ENCODE assay signal across 17 mouse cellular contexts in genomic region chr2:44257946-44258345, GRCm38 (mm10).
DNase-seq lines count a peak whose midpoint lies in the region; ATAC-seq and TF ChIP-seq lines count a peak whose summit lies in the region.
"Had no signal": no experiment of that assay in that cellular context is flagged by ENCODE, and none has a peak within 500 bp of the region (broad histone marks: within the 10 kb centered on the region; RNA-seq: fewer than 3 reads in every experiment).

No protein-coding gene starts in this region.

- no peaks in the 10 kb centered on the region for H3K9me3 ChIP-seq in midbrain, postnatal 0 days (ENCODE audit: low read length)
- H3K9me3 ChIP-seq in midbrain, embryonic 11.5 days (ENCODE audit: control insufficient read depth, low read length), result no peaks in the 10 kb centered on the region
- no peaks in the 10 kb centered on the region for H3K9me3 ChIP-seq in stomach, postnatal 0 days (ENCODE audit: control insufficient read depth, low read length)
- H3K9me3 ChIP-seq: embryonic facial prominence, embryonic 10.5 days; forebrain, embryonic 13.5 days; heart, embryonic 13.5 days had no signal

- H3K4me2 ChIP-seq in midbrain, postnatal 0 days (ENCODE audit: low read depth, low read length, poor library complexity, severe bottlenecking), result no peak overlapping the region
- H3K4me2 ChIP-seq in midbrain, embryonic 11.5 days, result no peak overlapping the region
- no peak overlapping the region for H3K4me2 ChIP-seq in stomach, postnatal 0 days (replicated peaks; ENCODE audit: low read depth)
- H3K4me2 ChIP-seq: forebrain, embryonic 13.5 days; heart, embryonic 13.5 days had no signal

- H3K4me1 ChIP-seq in midbrain, postnatal 0 days (ENCODE audit: insufficient read depth, low read length), result no peaks in the 10 kb centered on the region
- no peaks in the 10 kb centered on the region for H3K4me1 ChIP-seq in midbrain, embryonic 11.5 days (ENCODE audit: control insufficient read depth, insufficient read depth, low read length)
- H3K4me1 ChIP-seq in stomach, postnatal 0 days (replicated peaks; ENCODE audit: control insufficient read depth, insufficient read depth), result no peaks in the 10 kb centered on the region
- H3K4me1 ChIP-seq: embryonic facial prominence, embryonic 10.5 days; forebrain, embryonic 13.5 days; heart, embryonic 13.5 days had no signal

- no peaks in the 10 kb centered on the region for H3K36me3 ChIP-seq in midbrain, postnatal 0 days (ENCODE audit: insufficient read depth, low read length)
- H3K36me3 ChIP-seq in midbrain, embryonic 11.5 days (ENCODE audit: control insufficient read depth, insufficient read depth, low read length), result no peaks in the 10 kb centered on the region
- no peaks in the 10 kb centered on the region for H3K36me3 ChIP-seq in stomach, postnatal 0 days (ENCODE audit: control insufficient read depth, insufficient read depth, low read length)
- H3K36me3 ChIP-seq: embryonic facial prominence, embryonic 10.5 days; heart, embryonic 13.5 days had no signal

- no peak for TF ChIP-seq CTCF in midbrain, postnatal 0 days (IDR thresholded peaks at IDR 0.05)
- no peak for TF ChIP-seq CTCF in stomach, postnatal 0 days (IDR thresholded peaks at IDR 0.05; ENCODE audit: low read depth)

- no peak for ATAC-seq in midbrain, postnatal 0 days (ENCODE audit: low FRiP score)
- no peak for ATAC-seq in midbrain, embryonic 11.5 days (ENCODE audit: low FRiP score)
- no peak for ATAC-seq in activated CD4-positive, CD25-positive, alpha-beta regulatory T cell, adult 4 months
- ATAC-seq in stomach, postnatal 0 days (ENCODE audit: low FRiP score, low TSS enrichment), result no peak
- ATAC-seq: forebrain, embryonic 13.5 days; forebrain, postnatal 0 days; hindbrain, embryonic 16.5 days had no signal

- no peak overlapping the region for H3K27ac ChIP-seq in midbrain, postnatal 0 days (ENCODE audit: low read depth, low read length)
- no peak overlapping the region for H3K27ac ChIP-seq in midbrain, embryonic 11.5 days (ENCODE audit: low read depth, low read length)
- no peak overlapping the region for H3K27ac ChIP-seq in stomach, postnatal 0 days (replicated peaks)
- H3K27ac ChIP-seq: embryonic facial prominence, embryonic 10.5 days; forebrain, embryonic 13.5 days; heart, embryonic 13.5 days had no signal

- no peak overlapping the region for H3K4me3 ChIP-seq in midbrain, postnatal 0 days (ENCODE audit: low read depth, low read length)
- H3K4me3 ChIP-seq in midbrain, embryonic 11.5 days (ENCODE audit: low read depth, low read length), result no peak overlapping the region
- no peak overlapping the region for H3K4me3 ChIP-seq in stomach, postnatal 0 days (ENCODE audit: low read depth, low read length)
- H3K4me3 ChIP-seq: embryonic facial prominence, embryonic 10.5 days; forebrain, embryonic 13.5 days; heart, embryonic 13.5 days had no signal

- no peak overlapping the region for H3K9ac ChIP-seq in midbrain, postnatal 0 days (replicated peaks; ENCODE audit: low read length, poor library complexity, severe bottlenecking)
- no peak overlapping the region for H3K9ac ChIP-seq in midbrain, embryonic 11.5 days (ENCODE audit: low read length)
- H3K9ac ChIP-seq in stomach, postnatal 0 days (ENCODE audit: low read length), result no peak overlapping the region
- H3K9ac ChIP-seq: forebrain, embryonic 13.5 days; forebrain, postnatal 0 days; heart, embryonic 13.5 days had no signal

- TF ChIP-seq EP300 in stomach, postnatal 0 days (optimal IDR thresholded peaks at IDR 0.05), result no peak

- WGBS in midbrain, postnatal 0 days, result 85% methylated on average over 2 of the region's 2 CpGs
- WGBS in midbrain, embryonic 11.5 days, result 89% methylated on average over 2 of the region's 2 CpGs
- WGBS in stomach, postnatal 0 days, result 87% methylated on average over 2 of the region's 2 CpGs

- H3K27me3 ChIP-seq in midbrain, postnatal 0 days (ENCODE audit: insufficient read depth, low read length), result no peaks in the 10 kb centered on the region
- no peaks in the 10 kb centered on the region for H3K27me3 ChIP-seq in midbrain, embryonic 11.5 days (ENCODE audit: control insufficient read depth, insufficient read depth, low read length)
- no peaks in the 10 kb centered on the region for H3K27me3 ChIP-seq in stomach, postnatal 0 days (ENCODE audit: control insufficient read depth, insufficient read depth, low read length)
- H3K27me3 ChIP-seq: forebrain, embryonic 13.5 days; heart, embryonic 13.5 days had no signal

- DNase-seq in midbrain, postnatal 0 days (ENCODE audit: low spot score), result peak; percentile 39
- no peak for DNase-seq in midbrain, embryonic 11.5 days (ENCODE audit: low spot score, missing footprints)
- peak; percentile 20 to 35 for DNase-seq in cerebellum, adult 18-20 months
- peak; percentile 52 for DNase-seq in cerebellum, adult 9-11 months
- peak; percentile 38 to 49 for DNase-seq in cerebellum, postnatal 36 days
- DNase-seq in adrenal gland, adult 2 months, result no peak
- DNase-seq in stomach, postnatal 0 days (ENCODE audit: low spot score), result no peak
- DNase-seq: adrenal gland, postnatal 14 days; forebrain, postnatal 0 days; gastrocnemius, postnatal 25 days; heart, postnatal 36 days; kidney, adult 11 months had no signal

Comparison
In these comparisons a context has a peak if more than half of its experiments do, and no peak if none do; other contexts are left out.
1. DNase-seq: peak in midbrain, postnatal 0 days (single experiment), cerebellum, adult 18-20 months (2 of 2), cerebellum, adult 9-11 months (single experiment) and cerebellum, postnatal 36 days (2 of 2); none in midbrain, embryonic 11.5 days (single experiment), adrenal gland, adult 2 months (single experiment) and stomach, postnatal 0 days (single experiment).